Mouse (Mus musculus) heart, postnatal 0 days (tissue): ENCODE data around the gene Wapl.

Source experiments
- CTCF ChIP-seq: IDR thresholded peaks from 2 replicates; pipeline ENCODE4 v1.5.1; 2016; ENCODE audit warnings: antibody characterized with exemption, control low read depth, low read depth
- EP300 ChIP-seq: IDR thresholded peaks from 2 replicates; pipeline ENCODE4 v1.6.1; 2016; ENCODE audit warnings: antibody characterized with exemption, low read depth

DNA sequence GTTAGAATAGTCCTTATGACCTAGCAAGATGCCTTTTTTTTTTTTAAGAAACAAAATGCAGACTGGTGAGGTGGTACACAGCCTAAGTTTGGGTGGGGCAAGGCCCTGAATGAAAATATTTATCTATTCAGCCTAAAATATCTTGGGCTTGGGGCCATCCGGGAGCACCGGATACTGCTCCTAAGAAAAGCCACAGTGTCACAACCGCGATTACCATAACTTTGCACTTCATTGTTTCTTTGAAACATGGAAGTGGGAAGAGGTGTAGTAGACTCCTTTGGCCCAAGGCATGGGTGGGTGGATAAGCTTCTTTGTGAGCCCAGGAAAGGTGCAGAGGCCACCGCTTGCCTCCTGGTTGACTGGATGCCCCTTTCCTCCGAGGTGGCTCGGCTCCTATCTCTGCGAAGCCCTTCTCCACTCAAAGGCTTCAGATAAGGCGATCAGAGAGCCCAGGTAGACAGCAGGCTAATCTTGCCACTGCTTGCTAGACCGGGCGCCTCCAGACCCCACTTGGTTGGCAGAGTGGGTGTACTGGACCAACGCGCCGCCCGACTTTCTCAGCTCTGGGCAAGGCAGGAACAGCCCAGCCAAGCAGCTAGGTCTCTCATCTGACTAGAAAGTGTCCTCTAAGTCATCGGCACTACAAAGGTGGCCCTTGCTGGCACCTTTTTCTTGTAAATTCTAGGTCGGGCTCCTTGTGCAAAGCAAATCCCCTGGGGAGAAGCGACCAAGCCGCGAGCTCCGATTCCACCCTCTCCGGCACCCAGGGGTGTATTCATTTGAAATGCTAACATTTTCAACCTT, 12.7 kb upstream of the Wapl start:
- no peak for TF ChIP-seq EP300
- no peak for TF ChIP-seq CTCF
